Mouse (Mus musculus) MEL (cell line): ENCODE data around the gene Slc12a8. TPM values are rescaled to one million over a fixed set of nuclear protein-coding genes. Genes with fewer than 3 reads are reported as not detected.

Experiments used
- DNase-seq: peaks from one replicate; pipeline ENCODE4 v3.0.0; 2011; ENCODE audit warnings: low read depth, low spot score
- H3K27ac ChIP-seq: 2 replicates; pipeline ENCODE4 v1.5.1; 2012; ENCODE audit warnings: low read depth, mild to moderate bottlenecking, control low read depth, low read length, moderate library complexity; ENCODE audit not compliant: control insufficient read depth
- H3K27me3 ChIP-seq, 2 experiments: fragments of 150-350 bp in 1 of 2; sonication (generic) in 1 of 2; 2 replicates each; pipeline ENCODE4 v1.6.1; 2012; ENCODE audit warnings: low read length in 2 of 2, mild to moderate bottlenecking in 2 of 2, improper control_type of control experiment in 1 of 2, moderate library complexity in 1 of 2; ENCODE audit not compliant: insufficient read depth in 2 of 2, control insufficient read depth in 1 of 2
- H3K36me3 ChIP-seq, 2 experiments: 2 replicates each; pipeline ENCODE4 v1.6.1; 2012 to 2014; ENCODE audit warnings: low read length in 2 of 2, improper control_type of control experiment in 1 of 2, inconsistent platforms in 1 of 2, mild to moderate bottlenecking in 1 of 2; ENCODE audit not compliant: insufficient read depth in 2 of 2, control insufficient read depth in 1 of 2
- H3K4me1 ChIP-seq, 2 experiments: fragments of 150-350 bp in 1 of 2; sonication (generic) in 1 of 2; 2 replicates each; pipeline ENCODE4 v1.6.1; 2012; ENCODE audit warnings: low read length in 2 of 2, improper control_type of control experiment in 1 of 2, mild to moderate bottlenecking in 1 of 2; ENCODE audit not compliant: insufficient read depth in 2 of 2, control insufficient read depth in 1 of 2
- H3K4me3 ChIP-seq, 2 experiments: fragments of 150-350 bp in 1 of 2; sonication (generic) in 1 of 2; 2 replicates each; pipeline ENCODE4 v1.5.1; 2012; ENCODE audit warnings: low read depth in 2 of 2, low read length in 2 of 2, mild to moderate bottlenecking in 2 of 2, moderate library complexity in 2 of 2, control low read depth in 1 of 2, improper control_type of control experiment in 1 of 2; ENCODE audit not compliant: control insufficient read depth in 1 of 2, insufficient read depth in 1 of 2
- H3K79me2 ChIP-seq: 2 replicates; pipeline ENCODE4 v1.6.1; 2012; ENCODE audit warnings: mild to moderate bottlenecking, low read length, moderate library complexity; ENCODE audit not compliant: control insufficient read depth, poor library complexity, insufficient read depth
- H3K9ac ChIP-seq: 2 replicates; pipeline ENCODE4 v1.6.1; 2012; ENCODE audit warnings: low read depth, mild to moderate bottlenecking, control low read depth, low read length, moderate library complexity; ENCODE audit not compliant: control insufficient read depth, poor library complexity, severe bottlenecking
- H3K9me3 ChIP-seq: fragments of 150-350 bp; sonication (generic); replicated peaks from 2 replicates; pipeline ENCODE4 v1.6.1; 2012; ENCODE audit warnings: mild to moderate bottlenecking, low read length, improper control_type of control experiment, moderate library complexity; ENCODE audit not compliant: insufficient read depth
- CHD2 ChIP-seq: IDR thresholded peaks from 2 replicates; pipeline ENCODE4 v1.6.1; 2011; ENCODE audit warnings: low read length, improper control_type of control experiment
- EP300 ChIP-seq, 2 experiments: IDR thresholded peaks; 2 replicates each; pipeline ENCODE4 v1.6.1; 2011; ENCODE audit warnings: improper control_type of control experiment in 2 of 2, low read length in 2 of 2, low read depth in 1 of 2, mild to moderate bottlenecking in 1 of 2
- GABPA ChIP-seq: IDR thresholded peaks from 2 replicates; pipeline ENCODE4 v1.6.1; 2012; ENCODE audit warnings: low read depth, mild to moderate bottlenecking, inconsistent platforms, low read length, improper control_type of control experiment, moderate library complexity
- HCFC1 ChIP-seq: IDR thresholded peaks from 2 replicates; pipeline ENCODE4 v1.6.1; 2012; ENCODE audit warnings: low read depth, mild to moderate bottlenecking, inconsistent platforms, low read length, improper control_type of control experiment, moderate library complexity
- MAX ChIP-seq: IDR thresholded peaks from 2 replicates; pipeline ENCODE4 v1.6.1; 2011; ENCODE audit warnings: low read length, improper control_type of control experiment
- MEF2A ChIP-seq: IDR thresholded peaks from 2 replicates; pipeline ENCODE4 v1.6.1; 2014; ENCODE audit warnings: low read depth, mild to moderate bottlenecking, inconsistent platforms, low read length, improper control_type of control experiment; ENCODE audit not compliant: poor library complexity, insufficient replicate concordance, severe bottlenecking; ENCODE audit errors: extremely low read depth
- NRF1 ChIP-seq: IDR thresholded peaks from 2 replicates; pipeline ENCODE4 v1.6.1; 2014; ENCODE audit warnings: low read depth, mild to moderate bottlenecking, inconsistent platforms, low read length, improper control_type of control experiment, moderate library complexity; ENCODE audit not compliant: poor library complexity, insufficient read depth, severe bottlenecking
- POLR2AphosphoS5 ChIP-seq: IDR thresholded peaks from 2 replicates; pipeline ENCODE4 v1.6.1; 2012; ENCODE audit warnings: low read depth, borderline replicate concordance, mild to moderate bottlenecking, inconsistent platforms, low read length, moderate library complexity, mixed read lengths
- TBP ChIP-seq: IDR thresholded peaks from 2 replicates; pipeline ENCODE4 v1.8.0; 2011; ENCODE audit warnings: low read depth, low read length, improper control_type of control experiment
- UBTF ChIP-seq: IDR thresholded peaks from 2 replicates; pipeline ENCODE4 v1.6.1; 2012; ENCODE audit warnings: low read depth, mild to moderate bottlenecking, inconsistent platforms, low read length, improper control_type of control experiment, moderate library complexity, borderline replicate concordance; ENCODE audit not compliant: insufficient read depth
- ZKSCAN1 ChIP-seq: IDR thresholded peaks from 2 replicates; pipeline ENCODE4 v1.6.1; 2012; ENCODE audit warnings: low read depth, mild to moderate bottlenecking, inconsistent platforms, low read length, improper control_type of control experiment, moderate library complexity
- ZMIZ1 ChIP-seq: IDR thresholded peaks from 2 replicates; pipeline ENCODE4 v1.6.1; 2012; ENCODE audit warnings: low read depth, mild to moderate bottlenecking, inconsistent platforms, low read length, improper control_type of control experiment, moderate library complexity
- polyA plus RNA-seq, 2 experiments: library from polyadenylated mRNA; stranded (reverse) in 1 of 2; unstranded in 1 of 2; fragments of >175 nt in 1 of 2; fragments of >200 nt in 1 of 2; gene quantifications; 2 replicates each; pipeline versions ENCODE4 v1.2.1 to v1.2.4; 2012; ENCODE audit warnings: low replicate concordance in 2 of 2, low read depth in 1 of 2; ENCODE audit not compliant: insufficient read length in 2 of 2, insufficient read depth in 1 of 2, missing spikeins in 1 of 2
- total RNA-seq: library from RNA; depleted of rRNA; stranded (reverse); fragments of 300-350 nt; gene quantifications from 2 replicates; pipeline ENCODE4 v1.2.3, GENCODE M21; 2012

Gene Slc12a8
- total and polyA plus RNA-seq, 3 experiments: 0.29 TPM; not detected in 2

GRCm38 (mm10) chr16:33469973-33470372 is 47.2 kb upstream of the Slc12a8 start:
- TF ChIP-seq POLR2AphosphoS5 (no peak), CHD2 (no peak), HCFC1 (no peak), MAX (no peak), NRF1 (no peak), GABPA (no peak)
- peaks cover 0 to 23% of the 10 kb centered on the region in 2 experiments; a peak in 2 of 4 replicates for H3K36me3 ChIP-seq
- no peak overlapping the region for H3K9ac ChIP-seq
- no peak for DNase-seq
- H3K4me3 ChIP-seq: no peak overlapping the region
- H3K79me2 ChIP-seq: no peaks in the 10 kb centered on the region
- no peaks in the 10 kb centered on the region for H3K4me1 ChIP-seq
- H3K9me3 ChIP-seq: no peaks in the 10 kb centered on the region
- H3K27me3 ChIP-seq: no peaks in the 10 kb centered on the region
- no peak overlapping the region for H3K27ac ChIP-seq

- Histone ChIP-seq H3K27me3 (no peaks in the 10 kb centered on the region), H3K36me3 (peaks cover 0 to 24% of the 10 kb centered on the region in 2 experiments; a peak in 2 of 4 replicates), H3K9ac (no peak overlapping the region), H3K9me3 (no peaks in the 10 kb centered on the region), H3K4me1 (no peaks in the 10 kb centered on the region), H3K79me2 (no peaks in the 10 kb centered on the region), H3K27ac (no peak overlapping the region), H3K4me3 (no peak overlapping the region)
- DNase-seq: peak; percentile 27
- peak; percentile 91 for TF ChIP-seq TBP
- peak; percentile 60; the same call in 1 of the 2 replicates for TF ChIP-seq UBTF
- TF ChIP-seq MAX: no peak
- no peak for TF ChIP-seq EP300 (IDR thresholded peaks at IDR 0.05; ENCODE audit: low read depth in 1 of 2, low read length in 2 of 2)
- no peak for TF ChIP-seq MEF2A
- no peak for TF ChIP-seq ZKSCAN1
These were observed 42.7 kb upstream of the Slc12a8 start for GRCm38 (mm10) chr16:33474381-33474780.

DNA sequence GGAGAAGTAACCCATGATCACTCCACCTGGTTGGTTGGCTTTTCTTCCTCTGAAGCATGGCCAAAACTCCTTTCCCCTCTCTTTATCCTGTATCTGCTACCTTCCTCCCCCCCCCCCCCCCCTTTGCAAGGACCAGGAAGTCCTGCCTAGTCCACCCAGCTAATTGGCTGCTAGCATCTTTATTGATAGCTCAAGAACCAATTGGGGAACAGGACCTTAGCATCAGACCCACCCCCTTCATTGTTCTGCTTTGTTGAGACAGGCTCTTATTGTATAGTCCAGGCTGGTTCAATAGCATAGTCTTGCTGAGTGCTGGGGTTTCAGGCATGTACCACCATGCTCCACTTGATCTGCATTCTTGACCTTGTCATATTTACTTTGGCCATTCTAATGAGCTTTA is 37.2 kb upstream of the Slc12a8 start:
- H3K79me2 ChIP-seq: no peaks in the 10 kb centered on the region
- TF ChIP-seq MEF2A (no peak), ZMIZ1 (no peak)
- TF ChIP-seq, all 39 proteins: peak for 0
- Histone ChIP-seq H3K9ac (no peak overlapping the region), H3K4me3 (no peak overlapping the region), H3K9me3 (no peaks in the 10 kb centered on the region), H3K27ac (no peak overlapping the region), H3K36me3 (peaks cover 0 to 10% of the 10 kb centered on the region in 2 experiments; a peak in 2 of 4 replicates), H3K27me3 (no peaks in the 10 kb centered on the region), H3K4me1 (no peaks in the 10 kb centered on the region)
- DNase-seq: peak; percentile 62
